Mouse (Mus musculus) brain, embryonic 14.5 days (tissue): ENCODE data around the gene E2f4. TPM values are rescaled to one million over a fixed set of nuclear protein-coding genes. Genes with fewer than 3 reads are reported as not detected.

ENCODE experiments used
- DNase-seq: peaks from one replicate; pipeline ENCODE4 v3.0.0-alpha.2; 2011; ENCODE audit warnings: low read depth
- CTCF ChIP-seq: fragments of 200-500 bp; IDR thresholded peaks from 2 replicates; pipeline ENCODE4 v1.5.1; 2012; ENCODE audit warnings: inconsistent platforms, mild to moderate bottlenecking, moderate library complexity, borderline replicate concordance; ENCODE audit not compliant: insufficient read depth, insufficient read length; ENCODE audit errors: extremely low read depth
- POLR2A ChIP-seq: fragments of 200-500 bp; IDR thresholded peaks from 2 replicates; pipeline ENCODE4 v1.6.1; 2012; ENCODE audit warnings: mild to moderate bottlenecking, inconsistent platforms, borderline replicate concordance; ENCODE audit not compliant: poor library complexity, insufficient read depth, insufficient read length, severe bottlenecking; ENCODE audit errors: extremely low read depth
- polyA plus RNA-seq: library from polyadenylated mRNA; depleted of rRNA; stranded (reverse); fragments of >200 nt; gene quantifications from 2 replicates; pipeline ENCODE4 v1.2.3, GENCODE M21; 2012; rRNA removed

Gene E2f4
- polyA plus RNA-seq, 1 experiment = 89.4 TPM

- peak; percentile 39 for DNase-seq
- TF ChIP-seq CTCF = no peak
- TF ChIP-seq POLR2A = no peak
These were observed 49.4 kb downstream of the E2f4 start for GRCm38 (mm10) chr8:105346611-105347427.

- TF ChIP-seq CTCF = no peak
- no peak for TF ChIP-seq POLR2A
These were observed 50.2 kb downstream of the E2f4 start, which contains the start of gene Fhod1 for GRCm38 (mm10) chr8:105347428-105348221. Gene Fhod1 (minus strand): TSS chr8:105347953.

GRCm38 (mm10) chr8:105348450-105349095 lies 51.1 kb downstream of the E2f4 start, which contains the start of gene Slc9a5:
Gene Slc9a5 (plus strand): TSS chr8:105348843.
- TF ChIP-seq CTCF (no peak), POLR2A (no peak)
- peak; percentile 87 for DNase-seq

More at GRCm38 (mm10) chr8:105347428-105348221, 50.2 kb downstream of the E2f4 start, which contains the start of gene Fhod1:
- DNase-seq = peak; percentile 97

- DNase-seq = peak; percentile 63
- TF ChIP-seq POLR2A (no peak), CTCF (no peak)
These were observed 51.8 kb downstream of the E2f4 start for GRCm38 (mm10) chr8:105349096-105349771.

DNA sequence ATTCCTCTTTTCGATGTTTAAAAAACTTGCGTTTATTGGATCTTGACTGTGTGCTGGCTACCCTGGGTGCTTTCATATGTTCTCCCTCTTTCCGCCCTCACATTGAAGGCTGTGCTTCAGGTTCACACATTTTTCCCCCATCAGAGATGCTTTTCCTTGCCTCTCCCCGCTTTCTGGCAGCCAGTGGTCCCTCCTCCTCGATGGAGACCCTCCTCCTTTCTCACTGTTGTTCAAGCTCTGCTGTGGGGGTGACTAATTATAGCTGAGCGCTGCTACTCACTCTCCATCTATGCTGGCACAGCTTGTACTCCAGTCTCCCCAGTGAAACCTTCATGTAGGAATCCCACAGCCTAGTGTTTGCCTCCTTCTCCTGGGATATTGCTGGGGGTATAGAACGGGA lies 52.7 kb downstream of the E2f4 start:
- DNase-seq = peak; percentile 69
- no peak for TF ChIP-seq CTCF
- TF ChIP-seq POLR2A = no peak

- DNase-seq = no peak
- TF ChIP-seq CTCF (no peak), POLR2A (no peak)
These were observed 56.2 kb downstream of the E2f4 start for GRCm38 (mm10) chr8:105353583-105354135.

GRCm38 (mm10) chr8:105354549-105354948 lies 57.1 kb downstream of the E2f4 start:
- DNase-seq = no peak
- TF ChIP-seq CTCF (no peak), POLR2A (no peak)

Other genes starting within 250 kb of the E2f4 start
- not detected in 2 replicates for gene Ces3a, start 249.1 kb upstream of the E2f4 start, polyA plus RNA-seq
- gene Ces3b, start 213.9 kb upstream of the E2f4 start, polyA plus RNA-seq = not detected in 2 replicates
- gene Ces4a, start 165.9 kb upstream of the E2f4 start, polyA plus RNA-seq = 0.04 TPM in 1 of 2 replicates, not detected in the other
- 26.5 and 31.9 TPM in 2 replicates for gene Cbfb, start 127.0 kb upstream of the E2f4 start, polyA plus RNA-seq
- gene D230025D16Rik, start 72.5 kb upstream of the E2f4 start, polyA plus RNA-seq = 33.4 and 40.5 TPM in 2 replicates
- 5.9 and 6.6 TPM in 2 replicates for gene B3gnt9, start 42.5 kb upstream of the E2f4 start, polyA plus RNA-seq
- 7.1 and 7.9 TPM in 2 replicates for gene Tradd, start 33.1 kb upstream of the E2f4 start, polyA plus RNA-seq
- 1.00 TPM in 2 replicates for gene Fbxl8, start 33.0 kb upstream of the E2f4 start, polyA plus RNA-seq
- gene Hsf4, start 27.9 kb upstream of the E2f4 start, polyA plus RNA-seq = 0.42 and 0.60 TPM in 2 replicates
- gene Nol3, start 21.5 kb upstream of the E2f4 start, polyA plus RNA-seq = 1.3 and 1.8 TPM in 2 replicates
- gene 4931428F04Rik, start 7.8 kb upstream of the E2f4 start, polyA plus RNA-seq = 176 and 217 TPM in 2 replicates
- gene Exoc3l, start 1.6 kb upstream of the E2f4 start, polyA plus RNA-seq = 12.6 and 13.7 TPM in 2 replicates
- gene Elmo3, start 7.9 kb downstream of the E2f4 start, polyA plus RNA-seq = 2.3 TPM in 2 replicates
- 2.3 and 2.4 TPM in 2 replicates for gene Lrrc29, start 28.6 kb downstream of the E2f4 start, polyA plus RNA-seq
- gene Tmem208, start 28.7 kb downstream of the E2f4 start, polyA plus RNA-seq = 93.6 and 144 TPM in 2 replicates
- gene Fhod1, start 50.3 kb downstream of the E2f4 start, polyA plus RNA-seq = 5.8 and 7.8 TPM in 2 replicates
- gene Slc9a5, start 51.2 kb downstream of the E2f4 start, polyA plus RNA-seq = 39.3 and 56.1 TPM in 2 replicates
- 11.5 and 13.6 TPM in 2 replicates for gene Plekhg4, start 75.6 kb downstream of the E2f4 start, polyA plus RNA-seq
- gene Kctd19, start 115.8 kb downstream of the E2f4 start, polyA plus RNA-seq = 0.04 and 0.05 TPM in 2 replicates
- 1.4 and 1.6 TPM in 2 replicates for gene Lrrc36, start 115.9 kb downstream of the E2f4 start, polyA plus RNA-seq
- gene Tppp3, start 173.9 kb downstream of the E2f4 start, polyA plus RNA-seq = 62.7 and 89.6 TPM in 2 replicates
- gene Zdhhc1, start 199.2 kb downstream of the E2f4 start, polyA plus RNA-seq = 40.0 and 46.2 TPM in 2 replicates
- 8.3 and 12.1 TPM in 2 replicates for gene Hsd11b2, start 221.1 kb downstream of the E2f4 start, polyA plus RNA-seq